Mouse (Mus musculus) ES-E14 (cell line): ENCODE data around the gene Dnah11. TPM values are rescaled to one million over a fixed set of nuclear protein-coding genes. Genes with fewer than 3 reads are reported as not detected.

Source experiments
- DNase-seq: peaks from one replicate; pipeline ENCODE4 v3.0.0-alpha.2; 2013; ENCODE audit warnings: low read depth, low spot score
- H3K27ac ChIP-seq: 2 replicates; pipeline ENCODE4 v1.5.1; 2012; ENCODE audit warnings: low read depth, mild to moderate bottlenecking, low read length, moderate library complexity, mixed read lengths; ENCODE audit not compliant: poor library complexity, insufficient read depth, severe bottlenecking
- H3K36me3 ChIP-seq: 2 replicates; pipeline ENCODE4 v1.6.1; 2012; ENCODE audit warnings: mild to moderate bottlenecking, low read length, moderate library complexity, mixed read lengths; ENCODE audit not compliant: control insufficient read depth, poor library complexity, insufficient read depth, severe bottlenecking
- H3K4me1 ChIP-seq, 2 experiments: fragments of 150-350 bp in 1 of 2; sonication (generic) in 1 of 2; 2 replicates each; pipeline ENCODE4 v1.6.1; 2012; ENCODE audit warnings: low read length in 2 of 2, mild to moderate bottlenecking in 1 of 2, mixed read lengths in 1 of 2; ENCODE audit not compliant: control insufficient read depth in 2 of 2, insufficient read depth in 2 of 2, poor library complexity in 1 of 2
- H3K4me3 ChIP-seq, 2 experiments: fragments of 150-350 bp in 1 of 2; sonication (generic) in 1 of 2; 2 replicates each; pipeline ENCODE4 v1.5.1; 2012; ENCODE audit warnings: low read length in 2 of 2, low read depth in 1 of 2, mild to moderate bottlenecking in 1 of 2, mixed read lengths in 1 of 2; ENCODE audit not compliant: insufficient read depth in 1 of 2, poor library complexity in 1 of 2, severe bottlenecking in 1 of 2
- H3K9ac ChIP-seq: 2 replicates; pipeline ENCODE4 v1.6.1; 2012; ENCODE audit warnings: low read depth, mild to moderate bottlenecking, low read length, mixed read lengths; ENCODE audit not compliant: poor library complexity, insufficient read depth, severe bottlenecking
- H3K9me3 ChIP-seq: fragments of 150-350 bp; sonication (generic); 2 replicates; pipeline ENCODE4 v1.6.1; 2012; ENCODE audit warnings: low read depth, mild to moderate bottlenecking, low read length; ENCODE audit not compliant: control insufficient read depth, insufficient read depth
- CHD2 ChIP-seq: IDR thresholded peaks from 2 replicates; pipeline ENCODE4 v1.6.1; 2014; ENCODE audit warnings: mild to moderate bottlenecking, low read depth, low read length, inconsistent platforms
- HCFC1 ChIP-seq: IDR thresholded peaks from 2 replicates; pipeline ENCODE4 v1.6.1; 2012; ENCODE audit warnings: low read length, inconsistent platforms, borderline replicate concordance; ENCODE audit not compliant: insufficient read depth
- MAFK ChIP-seq: IDR thresholded peaks from 2 replicates; pipeline ENCODE4 v1.6.1; 2014; ENCODE audit warnings: mild to moderate bottlenecking, low read depth, low read length, inconsistent platforms; ENCODE audit not compliant: insufficient read depth
- ZC3H11A ChIP-seq: IDR thresholded peaks from 2 replicates; pipeline ENCODE4 v1.6.1; 2012; ENCODE audit warnings: low read depth, mild to moderate bottlenecking, inconsistent platforms, low read length, borderline replicate concordance
- ZNF384 ChIP-seq: IDR thresholded peaks from 2 replicates; pipeline ENCODE4 v1.6.1; 2012; ENCODE audit warnings: low read depth, low read length, inconsistent platforms
- in situ Hi-C, 2 experiments: fragments of 600-800 bp; cut with MboI; formaldehyde crosslinking; loops; one replicate each; pipeline ENCODE4 v1.15.1; 2025; ENCODE audit warnings: low sequenced_read_pairs in 2 of 2, inconsistent platforms in 1 of 2; ENCODE audit not compliant: unreplicated experiment in 2 of 2
- total RNA-seq: library from RNA; depleted of rRNA; stranded (reverse); fragments of 300-350 nt; gene quantifications from 2 replicates; pipeline ENCODE4 v1.2.3, GENCODE M21; 2012

Gene Dnah11
- total RNA-seq, 1 experiment = 0.45 TPM

DNA sequence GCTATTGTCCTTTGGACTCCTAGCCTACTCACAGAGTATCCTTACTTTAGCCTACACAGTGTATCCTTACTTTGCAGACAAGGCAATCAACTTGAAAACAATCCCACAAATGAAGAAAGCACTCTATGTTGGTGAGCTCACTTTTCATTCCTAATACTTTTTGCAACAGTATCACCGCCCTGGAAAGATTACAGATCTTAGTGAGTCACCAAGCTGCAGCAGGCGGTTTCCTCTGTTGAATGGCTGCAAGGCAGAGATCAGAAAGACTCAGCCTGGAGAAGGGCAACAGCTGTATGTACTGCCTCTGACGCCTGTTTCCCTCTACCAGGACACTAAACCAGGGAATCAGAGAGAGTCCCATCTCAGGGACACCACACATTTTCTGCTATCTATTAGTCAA is 218.5 kb downstream of the Dnah11 start:
- TF ChIP-seq ZC3H11A (no peak), ZNF384 (no peak), HCFC1 (no peak), CHD2 (no peak), MAFK (no peak)
- DNase-seq = no peak
- Histone ChIP-seq H3K36me3 (no peaks in the 10 kb centered on the region), H3K27ac (no peak overlapping the region), H3K4me3 (no peak overlapping the region), H3K9ac (no peak overlapping the region), H3K4me1 (no peaks in the 10 kb centered on the region), H3K9me3 (no peaks in the 10 kb centered on the region)
- in situ Hi-C loops = no loop called here

DNA sequence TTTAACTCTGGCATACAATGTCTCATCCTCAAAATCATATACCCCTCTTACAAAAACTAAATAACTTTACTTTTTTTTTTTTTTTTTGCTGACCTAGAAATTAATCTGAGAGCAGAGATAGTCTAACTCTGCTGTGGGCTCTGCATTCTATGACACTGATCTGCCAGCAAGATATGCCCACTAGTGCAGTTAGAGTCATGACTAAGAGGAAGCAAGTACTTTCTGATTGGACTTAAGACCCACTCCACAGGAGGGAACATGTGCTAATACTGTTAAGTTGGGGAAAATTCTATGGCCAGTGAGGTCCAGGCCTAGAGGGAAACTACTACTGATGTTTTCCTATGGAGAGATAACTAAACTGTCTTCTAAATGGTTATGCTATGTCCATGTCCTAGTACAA is 225.1 kb downstream of the Dnah11 start:
- Histone ChIP-seq H3K27ac (no peak overlapping the region), H3K9ac (no peak overlapping the region)
- in situ Hi-C loops = no loop called here

GRCm38 (mm10) chr12:117962698-117963097 is 236.1 kb downstream of the Dnah11 start:
- H3K4me1 ChIP-seq = no peaks in the 10 kb centered on the region
- in situ Hi-C loops = no loop called here
- no peak overlapping the region for H3K4me3 ChIP-seq
- H3K36me3 ChIP-seq = no peaks in the 10 kb centered on the region
- no peak overlapping the region for H3K9ac ChIP-seq
- H3K9me3 ChIP-seq = no peaks in the 10 kb centered on the region
- DNase-seq = no peak
- H3K27ac ChIP-seq = no peak overlapping the region
- no peak for TF ChIP-seq ZC3H11A
- TF ChIP-seq ZNF384 = no peak

More for the DNA sequence above, 225.1 kb downstream of the Dnah11 start:
- H3K9me3 ChIP-seq = no peaks in the 10 kb centered on the region
- no peak overlapping the region for H3K4me3 ChIP-seq
- H3K36me3 ChIP-seq = no peaks in the 10 kb centered on the region
- no peak for DNase-seq
- TF ChIP-seq MAFK (no peak), ZC3H11A (no peak), HCFC1 (no peak), ZNF384 (no peak), CHD2 (no peak)
- no peaks in the 10 kb centered on the region for H3K4me1 ChIP-seq

DNA sequence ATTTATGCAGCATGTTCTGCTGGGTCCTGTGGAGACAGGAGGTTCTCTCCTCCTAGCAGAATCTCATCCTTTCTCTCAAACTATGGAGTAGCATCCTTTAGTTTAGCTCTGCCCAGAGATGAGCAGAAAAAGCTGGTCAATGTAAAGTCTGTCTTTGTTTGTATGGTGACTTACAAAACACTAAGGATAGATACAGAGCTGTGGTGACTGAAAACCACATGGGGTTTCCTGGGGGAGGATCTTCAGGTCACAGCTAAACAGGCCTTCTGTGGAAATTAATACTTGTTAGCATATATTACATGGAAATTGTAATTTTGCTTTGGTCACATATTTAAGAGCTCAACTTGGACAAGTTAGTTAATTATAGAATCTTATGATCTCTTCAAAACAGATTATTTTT is 239.6 kb downstream of the Dnah11 start:
- H3K27ac ChIP-seq = no peak overlapping the region
- no peaks in the 10 kb centered on the region for H3K9me3 ChIP-seq
- H3K36me3 ChIP-seq = no peaks in the 10 kb centered on the region
- no peaks in the 10 kb centered on the region for H3K4me1 ChIP-seq
- H3K9ac ChIP-seq = no peak overlapping the region
- H3K4me3 ChIP-seq = no peak overlapping the region
- DNase-seq = no peak
- in situ Hi-C loops = no loop called here
- TF ChIP-seq ZNF384 = no peak

DNA sequence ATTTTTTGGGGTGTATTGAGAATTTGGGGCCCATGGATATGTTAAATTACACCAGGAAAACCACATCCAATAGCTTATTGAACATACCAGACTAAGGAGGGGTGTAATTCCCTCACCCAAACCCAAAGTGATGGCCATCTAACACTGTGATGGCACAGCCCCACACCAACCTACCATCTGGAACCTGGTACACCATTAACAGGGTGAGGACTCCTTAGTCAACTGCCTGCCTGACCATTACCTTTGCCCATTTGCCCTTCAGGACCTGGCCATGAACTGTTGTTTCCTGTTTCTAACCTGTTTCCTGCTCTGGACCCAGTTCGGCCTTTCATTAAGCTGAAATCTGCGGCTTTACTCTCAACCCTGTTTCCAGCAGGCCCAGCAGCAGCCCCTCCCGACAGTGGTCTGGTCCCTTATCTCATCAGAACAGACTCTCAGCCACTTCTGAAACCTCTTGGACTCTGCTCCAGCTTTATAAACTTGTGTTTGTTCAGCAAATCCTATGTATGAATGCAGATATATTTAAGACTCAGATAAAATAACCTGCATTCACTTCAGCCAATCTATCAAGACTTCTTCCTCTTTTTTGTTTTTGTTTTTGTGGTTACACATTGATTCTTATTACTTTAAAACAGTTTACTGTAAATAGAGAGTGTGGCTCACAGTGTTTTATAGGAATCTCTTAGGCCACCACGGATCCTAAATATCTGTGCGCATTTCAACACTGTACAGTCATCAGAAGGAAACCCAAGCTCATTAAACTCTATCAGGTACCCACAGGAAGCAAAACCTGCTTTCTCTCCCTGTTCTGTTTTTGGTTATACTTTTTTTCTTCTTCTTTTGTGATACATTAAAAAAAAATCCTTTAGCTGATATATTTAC is 251.8 kb downstream of the Dnah11 start:
- no peak for TF ChIP-seq CHD2
- no peak for TF ChIP-seq HCFC1
- TF ChIP-seq ZC3H11A = no peak
- TF ChIP-seq MAFK = no peak
- TF ChIP-seq ZNF384 = no peak
- in situ Hi-C loops = no loop called here

More for the DNA sequence above, 251.8 kb downstream of the Dnah11 start:
- Histone ChIP-seq H3K4me3 (no peak overlapping the region), H3K36me3 (no peaks in the 10 kb centered on the region), H3K27ac (no peak overlapping the region), H3K9ac (no peak overlapping the region), H3K4me1 (no peaks in the 10 kb centered on the region), H3K9me3 (no peaks in the 10 kb centered on the region)
- no peak for DNase-seq
